Mouse (Mus musculus): Measurements from ENCODE around the gene Slc18a2. TPM values are rescaled to one million over a fixed set of nuclear protein-coding genes. Genes with fewer than 3 reads are reported as not detected.
A peak's percentile ranks its signal among the peaks of the same experiment; 100 is the strongest.

Gene Slc18a2
- polyA plus RNA-seq, 1 experiment = 0.54 TPM

DNA sequence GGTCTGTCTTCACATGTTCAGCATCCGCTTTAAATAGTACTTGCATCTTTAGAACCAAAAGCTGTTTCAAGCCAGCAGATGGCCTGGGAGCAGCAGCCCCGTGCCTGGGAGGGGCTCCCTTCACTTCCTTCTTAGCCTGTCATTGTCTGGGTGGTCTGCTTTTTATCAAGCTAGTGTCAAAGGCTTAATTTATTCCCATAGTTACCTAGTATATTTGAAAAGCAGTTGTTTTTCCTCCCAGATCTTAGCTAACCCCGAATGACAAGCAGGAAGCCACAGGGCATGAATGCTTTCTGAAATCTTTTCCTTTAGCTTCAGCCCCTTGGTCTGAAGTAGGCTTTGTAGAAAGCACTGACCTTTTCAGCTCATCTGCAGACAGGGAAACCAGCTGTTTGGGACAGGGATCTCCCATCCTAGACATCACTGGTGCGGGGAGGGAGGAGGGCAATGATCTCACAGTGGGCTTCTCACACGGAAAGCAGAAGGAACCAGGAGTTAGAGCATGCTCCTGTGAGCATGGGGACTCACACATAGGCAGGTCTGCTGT lies 6.8 kb downstream of the Slc18a2 start:
- H3K4me3 ChIP-seq (replicated peaks; ENCODE audit: extremely low read depth, low read depth, low read length) = no peak overlapping the region
- TF ChIP-seq POLR2A (IDR thresholded peaks at IDR 0.05; ENCODE audit: borderline replicate concordance, extremely low read depth, low read depth, low read length) = no peak
- TF ChIP-seq CTCF (IDR thresholded peaks at IDR 0.05; ENCODE audit: insufficient read depth, low read length) = no peak
- H3K4me1 ChIP-seq (ENCODE audit: control insufficient read depth, insufficient read depth, low read length) = no peaks in the 10 kb centered on the region
- 19% methylated on average over 5 of the region's 5 CpGs for WGBS
- no peak for DNase-seq

DNA sequence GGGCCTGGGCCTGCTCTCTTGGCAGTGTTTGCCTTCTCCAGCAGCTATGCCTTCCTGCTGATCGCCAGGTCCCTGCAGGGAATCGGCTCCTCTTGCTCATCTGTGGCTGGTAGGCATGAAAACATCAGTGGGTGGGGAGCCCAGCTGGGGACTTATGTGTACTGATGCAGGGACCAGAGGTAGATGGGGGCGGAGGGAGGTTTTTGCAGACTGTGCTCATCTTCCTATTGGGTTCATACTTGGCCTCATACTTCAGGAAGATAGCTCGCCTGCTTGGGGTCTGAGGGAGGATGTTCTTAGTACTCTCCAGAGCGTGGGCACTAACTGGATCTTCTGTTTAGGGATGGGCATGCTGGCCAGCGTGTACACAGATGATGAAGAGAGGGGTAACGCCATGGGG lies 12.5 kb downstream of the Slc18a2 start:
- Histone ChIP-seq H3K4me3 (replicated peaks; ENCODE audit: extremely low read depth, low read depth, low read length) (no peak overlapping the region), H3K4me1 (ENCODE audit: control insufficient read depth, insufficient read depth, low read length) (no peaks in the 10 kb centered on the region)
- 86% methylated on average over 7 of the region's 7 CpGs for WGBS
- DNase-seq = no peak
- TF ChIP-seq CTCF (IDR thresholded peaks at IDR 0.05; ENCODE audit: insufficient read depth, low read length) (no peak), POLR2A (IDR thresholded peaks at IDR 0.05; ENCODE audit: borderline replicate concordance, extremely low read depth, low read depth, low read length) (no peak)

DNA sequence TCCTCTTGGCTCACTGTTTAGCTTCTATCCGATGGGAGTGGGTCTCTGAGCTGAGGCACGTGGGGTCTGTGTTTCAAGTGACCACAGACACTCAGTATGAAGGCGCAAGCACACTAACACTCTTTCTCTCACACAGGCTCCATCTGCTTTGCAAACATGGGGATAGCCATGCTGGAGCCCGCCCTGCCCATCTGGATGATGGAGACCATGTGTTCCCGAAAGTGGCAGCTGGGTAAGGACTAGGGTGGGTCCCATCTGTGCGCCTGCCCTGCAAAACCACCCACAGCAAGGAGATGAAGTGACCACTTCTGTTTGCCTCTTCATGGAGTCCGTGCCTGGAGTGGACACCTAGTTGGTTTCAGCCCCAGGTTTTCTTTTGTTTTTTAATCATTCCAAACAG lies 15.7 kb downstream of the Slc18a2 start:
- no peak overlapping the region for H3K4me3 ChIP-seq (replicated peaks; ENCODE audit: extremely low read depth, low read depth, low read length)
- no peak for TF ChIP-seq POLR2A (IDR thresholded peaks at IDR 0.05; ENCODE audit: borderline replicate concordance, extremely low read depth, low read depth, low read length)
- 86% methylated on average over 7 of the region's 7 CpGs for WGBS
- H3K4me1 ChIP-seq (ENCODE audit: control insufficient read depth, insufficient read depth, low read length) = no peaks in the 10 kb centered on the region
- DNase-seq = no peak

DNA sequence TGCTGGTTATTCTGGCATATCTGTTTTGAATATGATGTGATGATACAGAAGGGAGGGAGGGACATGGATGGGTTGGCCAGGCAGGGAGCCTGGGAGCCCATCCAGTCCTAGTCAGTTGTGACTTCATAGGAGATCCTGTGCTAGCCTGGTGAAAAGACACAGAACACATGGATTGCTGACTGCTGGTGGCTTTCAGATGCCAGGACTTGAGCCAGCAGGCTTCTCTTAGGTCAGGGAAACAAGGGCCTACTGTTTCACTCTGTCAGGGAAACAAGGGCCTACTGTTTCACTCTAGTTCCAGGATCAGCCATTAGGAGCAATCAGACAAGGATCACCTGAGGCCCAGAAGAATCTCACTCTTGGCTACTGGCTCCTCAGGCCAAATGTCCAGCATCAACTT lies 20.1 kb downstream of the Slc18a2 start:
- H3K4me3 ChIP-seq (replicated peaks; ENCODE audit: extremely low read depth, low read depth, low read length) = no peak overlapping the region
- DNase-seq = no peak
- no peaks in the 10 kb centered on the region for H3K4me1 ChIP-seq (ENCODE audit: control insufficient read depth, insufficient read depth, low read length)
- no peak for TF ChIP-seq CTCF (IDR thresholded peaks at IDR 0.05; ENCODE audit: insufficient read depth, low read length)
- TF ChIP-seq POLR2A (IDR thresholded peaks at IDR 0.05; ENCODE audit: borderline replicate concordance, extremely low read depth, low read depth, low read length) = no peak

DNA sequence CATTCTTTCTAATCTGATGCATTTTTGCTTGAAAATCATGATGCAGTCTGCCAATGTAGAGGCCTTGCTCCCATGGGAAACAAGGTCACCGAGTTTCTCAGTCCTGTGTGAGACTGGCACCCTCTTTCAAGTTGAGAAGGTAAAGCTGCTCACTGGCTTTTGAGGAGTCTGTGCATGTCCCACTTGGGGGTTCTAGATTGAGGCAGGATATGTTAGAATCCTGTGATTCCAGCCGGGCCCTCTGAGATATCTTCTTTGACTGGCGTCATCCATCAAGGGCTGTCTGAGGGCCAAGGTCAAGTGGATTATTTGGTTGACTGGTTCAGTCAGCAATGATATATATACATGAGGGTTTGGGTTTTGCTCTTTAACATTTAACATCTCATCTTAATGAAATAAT lies 21.3 kb downstream of the Slc18a2 start:
- WGBS = 84% methylated on average over 3 of the region's 3 CpGs
- TF ChIP-seq CTCF (IDR thresholded peaks at IDR 0.05; ENCODE audit: insufficient read depth, low read length) (no peak), POLR2A (IDR thresholded peaks at IDR 0.05; ENCODE audit: borderline replicate concordance, extremely low read depth, low read depth, low read length) (no peak)
- H3K4me1 ChIP-seq (ENCODE audit: control insufficient read depth, insufficient read depth, low read length) = no peaks in the 10 kb centered on the region
- no peak overlapping the region for H3K4me3 ChIP-seq (replicated peaks; ENCODE audit: extremely low read depth, low read depth, low read length)
- DNase-seq = no peak

DNA sequence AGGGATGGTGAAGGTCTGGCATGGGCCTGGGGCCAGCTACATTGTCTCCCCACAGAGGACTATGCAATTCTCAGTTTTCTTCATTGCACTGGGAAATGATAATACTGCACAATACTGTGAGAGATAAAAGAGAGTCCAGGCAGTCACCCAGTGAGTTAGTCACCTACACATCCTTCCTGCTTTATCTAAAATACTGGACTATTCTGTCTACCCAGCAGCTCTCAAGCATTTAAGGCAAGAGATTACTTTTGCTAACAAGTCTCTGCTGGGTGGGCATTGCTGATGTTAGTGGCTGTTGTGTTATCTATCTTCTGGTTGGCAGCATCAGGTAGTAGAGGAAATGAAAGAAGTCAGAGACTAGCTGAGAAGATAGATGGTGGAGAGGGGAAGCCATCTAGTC lies 28.3 kb downstream of the Slc18a2 start:
- Histone ChIP-seq H3K4me3 (replicated peaks; ENCODE audit: extremely low read depth, low read depth, low read length) (no peak overlapping the region), H3K4me1 (ENCODE audit: control insufficient read depth, insufficient read depth, low read length) (no peaks in the 10 kb centered on the region)
- TF ChIP-seq CTCF (IDR thresholded peaks at IDR 0.05; ENCODE audit: insufficient read depth, low read length) (no peak), POLR2A (IDR thresholded peaks at IDR 0.05; ENCODE audit: borderline replicate concordance, extremely low read depth, low read depth, low read length) (no peak)
- DNase-seq = no peak

DNA sequence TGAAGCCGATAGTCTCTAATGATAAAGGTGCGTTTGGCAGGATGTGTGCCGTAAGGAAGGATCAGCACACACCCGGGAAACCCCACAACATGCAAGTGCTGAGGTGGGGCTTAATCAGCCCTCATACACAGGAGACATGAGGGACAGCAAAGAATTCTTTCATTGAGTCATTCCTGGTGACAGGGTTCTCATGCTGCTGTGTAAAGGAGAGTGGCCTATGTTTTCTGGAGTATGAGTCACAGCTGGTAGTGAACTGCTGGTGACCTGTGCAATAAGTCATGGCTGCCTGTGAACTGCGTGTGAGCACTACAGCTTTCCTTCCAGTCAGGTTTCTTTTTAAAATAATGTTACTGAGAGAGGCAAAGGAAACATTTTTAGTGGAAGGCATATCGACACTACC lies 29.1 kb downstream of the Slc18a2 start:
- WGBS = 84% methylated on average over 6 of the region's 6 CpGs
- DNase-seq = no peak

DNA sequence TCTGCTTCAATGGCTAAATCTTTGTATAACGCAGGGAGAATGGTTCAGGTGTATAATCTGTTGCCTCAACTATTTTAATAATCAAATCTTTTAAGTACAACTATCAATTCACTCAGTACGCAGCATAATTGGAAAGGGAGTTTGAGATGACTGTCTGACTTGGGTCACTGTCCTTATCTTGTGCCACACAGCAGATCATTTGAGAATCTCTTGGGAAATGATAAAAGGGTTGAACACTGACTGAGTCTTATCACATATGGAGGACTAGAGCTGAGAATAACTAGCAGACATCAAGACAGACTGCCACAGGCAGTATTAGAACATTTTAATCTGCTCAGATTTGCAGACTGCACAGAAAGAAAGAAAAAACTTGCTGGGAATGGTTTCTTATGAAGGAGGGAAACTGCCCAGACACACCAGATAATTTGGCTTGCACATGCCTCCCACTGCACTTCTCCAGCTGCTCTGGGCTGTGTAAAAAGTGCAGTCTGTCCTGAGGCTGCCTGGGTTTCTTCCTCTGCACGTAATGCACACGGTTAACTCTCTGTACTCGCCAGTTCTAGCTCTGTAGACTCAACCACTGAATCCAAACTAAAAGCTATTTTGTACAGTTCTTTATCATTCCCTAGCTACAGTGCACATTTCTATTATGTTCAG lies 31.6 kb downstream of the Slc18a2 start:
- H3K4me1 ChIP-seq (ENCODE audit: control insufficient read depth, insufficient read depth, low read length) = no peaks in the 10 kb centered on the region
- no peak for DNase-seq
- TF ChIP-seq POLR2A (IDR thresholded peaks at IDR 0.05; ENCODE audit: borderline replicate concordance, extremely low read depth, low read depth, low read length) = no peak
- 76% methylated on average over 5 of the region's 5 CpGs for WGBS
- H3K4me3 ChIP-seq (replicated peaks; ENCODE audit: extremely low read depth, low read depth, low read length) = no peak overlapping the region

More for the DNA sequence above, 29.1 kb downstream of the Slc18a2 start:
- Histone ChIP-seq H3K4me1 (ENCODE audit: control insufficient read depth, insufficient read depth, low read length) (no peaks in the 10 kb centered on the region), H3K4me3 (replicated peaks; ENCODE audit: extremely low read depth, low read depth, low read length) (no peak overlapping the region)
- no peak for TF ChIP-seq CTCF (IDR thresholded peaks at IDR 0.05; ENCODE audit: insufficient read depth, low read length)
- no peak for TF ChIP-seq POLR2A (IDR thresholded peaks at IDR 0.05; ENCODE audit: borderline replicate concordance, extremely low read depth, low read depth, low read length)

DNA sequence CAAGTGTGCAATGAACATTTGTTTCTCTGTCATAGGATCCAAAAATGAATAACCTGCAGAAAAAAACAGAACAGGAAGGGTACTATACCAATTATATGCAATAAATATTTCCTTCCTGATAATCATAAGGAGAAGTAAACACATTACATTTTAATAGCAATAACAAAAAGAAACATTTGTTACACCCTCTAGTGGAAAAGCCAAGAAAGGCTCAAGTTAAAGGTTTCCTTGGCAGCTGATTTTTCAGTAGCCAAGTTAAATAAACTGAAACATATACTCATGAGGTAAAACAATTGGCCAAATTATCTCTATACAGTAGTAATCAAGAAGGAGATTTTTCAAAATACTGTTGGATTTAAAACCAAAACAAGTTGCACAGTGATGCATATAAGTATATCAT lies 54.6 kb downstream of the Slc18a2 start:
- Histone ChIP-seq H3K4me1 (ENCODE audit: control insufficient read depth, insufficient read depth, low read length) (peaks cover 2% of the 10 kb centered on the region; the same call in 1 of the 2 replicates), H3K4me3 (replicated peaks; ENCODE audit: extremely low read depth, low read depth, low read length) (no peak overlapping the region)
- TF ChIP-seq POLR2A (IDR thresholded peaks at IDR 0.05; ENCODE audit: borderline replicate concordance, extremely low read depth, low read depth, low read length) (no peak), CTCF (IDR thresholded peaks at IDR 0.05; ENCODE audit: insufficient read depth, low read length) (no peak)
- no peak for DNase-seq

DNA sequence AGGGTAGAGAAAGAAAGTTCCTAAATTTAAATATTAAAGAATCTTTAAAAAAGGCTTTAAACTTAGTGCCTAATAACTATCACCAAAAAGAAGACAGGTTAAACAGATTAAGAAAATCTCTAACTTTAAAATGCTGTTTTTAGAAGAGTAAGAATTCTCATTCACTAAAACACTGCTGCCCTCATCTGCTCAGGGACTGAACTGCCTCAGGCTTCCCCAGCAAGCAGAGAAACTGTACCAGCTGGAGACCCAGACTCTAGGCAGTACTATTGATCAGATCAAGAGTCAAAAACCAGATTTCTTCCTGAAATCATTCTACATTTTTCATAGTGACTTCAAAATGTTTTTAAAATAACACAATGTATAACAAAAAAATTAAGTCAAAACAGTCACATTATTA lies 55.9 kb downstream of the Slc18a2 start:
- no peak overlapping the region for H3K4me3 ChIP-seq (replicated peaks; ENCODE audit: extremely low read depth, low read depth, low read length)
- TF ChIP-seq CTCF (IDR thresholded peaks at IDR 0.05; ENCODE audit: insufficient read depth, low read length) = peak; percentile 31; the same call in 1 of the 2 replicates
- TF ChIP-seq POLR2A (IDR thresholded peaks at IDR 0.05; ENCODE audit: borderline replicate concordance, extremely low read depth, low read depth, low read length) = no peak
- H3K4me1 ChIP-seq (ENCODE audit: control insufficient read depth, insufficient read depth, low read length) = 0 out of 2 replicates have a peak, but pooled peaks cover 2% of the 10 kb centered on the region
- DNase-seq = no peak
